Mouse (Mus musculus) inflammation-experienced regulatory T-cells (primary cell): ENCODE results near the gene Trex1. TPM values are rescaled to one million over a fixed set of nuclear protein-coding genes. Genes with fewer than 3 reads are reported as not detected.

ENCODE experiments used
- polyA plus RNA-seq, 2 experiments: library from polyadenylated mRNA; unstranded; fragments of 100-300 nt; shearing (Covaris generic); gene quantifications; one replicate each; pipeline ENCODE4 v1.2.1; 2017

Gene Trex1
- polyA plus RNA-seq, result 100 to 1,000 TPM in 1 of 2 experiments, 10 to 100 TPM in 1; 75.8 to 103 TPM

DNA sequence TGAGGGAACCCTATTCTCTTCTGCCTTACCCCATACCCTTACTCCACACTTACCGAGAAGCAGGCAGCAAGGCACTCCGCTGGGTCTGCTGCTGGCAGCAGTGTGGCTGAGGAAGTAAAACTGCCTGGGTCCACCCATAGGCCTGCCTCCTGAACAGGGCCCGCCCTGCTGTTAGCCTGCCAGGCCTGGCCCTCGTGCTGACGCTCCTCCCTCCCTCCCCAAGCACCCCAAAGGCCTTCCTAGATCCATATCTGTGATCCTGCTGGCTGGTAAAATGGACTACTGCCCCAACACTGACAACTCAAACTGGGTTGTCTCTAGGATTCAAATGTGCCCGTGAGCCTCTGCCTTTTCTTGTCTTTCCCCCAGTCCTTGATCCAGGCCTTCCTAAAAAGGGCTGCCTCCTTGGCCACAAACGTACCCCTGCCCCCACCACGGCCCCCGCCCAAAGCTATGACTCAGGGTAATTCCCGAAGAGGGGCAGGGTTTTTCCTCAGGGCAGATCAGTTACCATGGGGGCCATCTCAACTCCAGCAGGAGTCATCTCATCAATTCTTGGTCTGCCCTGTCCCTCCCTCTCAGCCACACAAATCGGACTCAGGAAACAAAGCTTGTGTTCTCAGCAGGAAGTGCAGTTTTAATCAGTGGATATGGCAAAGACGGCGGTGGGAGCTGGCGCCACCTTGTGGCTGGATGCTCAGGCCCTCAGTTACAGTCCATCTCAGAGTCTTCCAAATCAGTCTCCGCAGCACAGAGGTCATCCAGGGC is at the start of gene Trex1:
Gene Trex1, minus strand, starts transcription at position 599 of the 768 bp plus-strand sequence.

DNA sequence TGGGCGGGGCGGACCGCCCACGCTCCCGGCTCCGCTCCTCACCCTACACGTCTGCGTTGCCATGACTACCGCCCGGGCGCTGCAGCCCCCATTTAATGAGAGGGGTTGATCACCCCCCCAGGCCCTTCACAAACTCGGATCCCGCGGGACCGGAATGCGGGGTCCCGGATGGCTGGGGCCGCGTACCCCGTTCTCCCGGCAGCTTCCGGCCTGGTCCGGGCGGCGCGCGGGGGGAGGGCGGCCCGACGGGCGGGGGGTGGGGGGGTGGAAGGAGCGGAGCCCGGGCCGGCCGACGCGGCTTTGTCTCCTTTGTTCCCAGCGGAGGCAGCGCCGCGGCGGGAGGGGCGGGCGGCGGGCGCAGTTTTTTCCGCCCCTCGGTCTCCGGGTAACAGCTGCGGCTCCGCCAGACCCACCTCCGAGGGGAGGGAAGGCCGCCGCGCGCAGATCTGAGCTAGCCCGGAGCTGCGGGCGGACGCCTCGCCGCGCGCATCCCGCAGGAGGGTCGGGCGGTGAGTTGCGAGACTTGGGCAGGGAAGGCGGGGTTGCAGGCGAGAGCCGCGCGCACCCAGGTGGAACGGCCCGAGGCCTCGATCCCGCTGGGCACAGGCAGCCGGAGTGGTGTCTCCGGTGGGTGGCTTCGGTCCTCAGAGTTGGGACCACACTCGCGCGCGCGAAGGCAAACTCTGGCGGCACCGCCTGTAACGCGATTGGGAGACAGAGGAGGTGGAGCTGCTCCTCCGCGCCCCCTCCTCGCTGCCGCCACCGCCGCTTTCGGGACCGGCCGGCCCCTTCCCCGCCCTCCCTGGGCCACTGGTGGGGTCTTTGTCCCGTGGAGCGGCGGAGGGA is 35.8 kb upstream of the Trex1 start, which contains the start of gene Plxnb1:
Gene Plxnb1, plus strand, starts transcription at position 253 of the 846 bp plus-strand sequence.

DNA sequence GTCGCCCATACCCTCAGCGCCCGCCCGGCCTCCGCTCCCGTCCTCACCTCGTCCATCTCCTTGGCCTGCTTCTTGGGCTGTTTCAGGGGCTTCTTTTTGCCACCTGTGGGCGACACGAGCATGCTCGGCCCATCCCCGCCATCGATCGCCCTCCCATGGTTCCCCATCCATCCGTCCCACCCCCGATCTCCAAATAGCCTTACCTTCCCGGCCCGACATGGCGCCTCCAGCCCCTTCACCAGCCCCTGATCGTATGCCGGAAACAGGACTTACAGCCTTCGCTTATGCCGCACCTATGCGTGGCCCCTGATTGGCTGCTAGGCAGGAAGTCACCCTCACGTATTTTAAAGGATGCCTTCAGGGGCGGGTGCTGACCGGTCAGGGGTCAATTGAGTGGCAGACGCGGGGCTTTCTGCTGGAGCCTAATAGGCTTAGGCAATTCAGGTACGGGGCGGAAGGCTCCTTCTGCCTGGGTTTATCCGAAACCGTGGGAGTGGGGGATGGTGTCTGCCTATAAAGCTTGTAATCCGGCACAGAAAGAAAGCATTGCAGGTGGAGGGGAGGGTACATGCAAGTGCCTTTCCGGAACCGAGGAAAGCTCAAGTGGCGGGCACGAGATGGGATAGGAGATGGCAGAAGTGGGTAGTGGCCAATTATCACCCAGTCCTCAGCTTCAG is 22.7 kb upstream of the Trex1 start, which contains the start of the genes Ccdc51 and Tma7:
Gene Ccdc51, plus strand, starts transcription at position 370 of the 677 bp plus-strand sequence.
Gene Tma7, minus strand, starts transcription at position 464 of the 677 bp plus-strand sequence.

DNA sequence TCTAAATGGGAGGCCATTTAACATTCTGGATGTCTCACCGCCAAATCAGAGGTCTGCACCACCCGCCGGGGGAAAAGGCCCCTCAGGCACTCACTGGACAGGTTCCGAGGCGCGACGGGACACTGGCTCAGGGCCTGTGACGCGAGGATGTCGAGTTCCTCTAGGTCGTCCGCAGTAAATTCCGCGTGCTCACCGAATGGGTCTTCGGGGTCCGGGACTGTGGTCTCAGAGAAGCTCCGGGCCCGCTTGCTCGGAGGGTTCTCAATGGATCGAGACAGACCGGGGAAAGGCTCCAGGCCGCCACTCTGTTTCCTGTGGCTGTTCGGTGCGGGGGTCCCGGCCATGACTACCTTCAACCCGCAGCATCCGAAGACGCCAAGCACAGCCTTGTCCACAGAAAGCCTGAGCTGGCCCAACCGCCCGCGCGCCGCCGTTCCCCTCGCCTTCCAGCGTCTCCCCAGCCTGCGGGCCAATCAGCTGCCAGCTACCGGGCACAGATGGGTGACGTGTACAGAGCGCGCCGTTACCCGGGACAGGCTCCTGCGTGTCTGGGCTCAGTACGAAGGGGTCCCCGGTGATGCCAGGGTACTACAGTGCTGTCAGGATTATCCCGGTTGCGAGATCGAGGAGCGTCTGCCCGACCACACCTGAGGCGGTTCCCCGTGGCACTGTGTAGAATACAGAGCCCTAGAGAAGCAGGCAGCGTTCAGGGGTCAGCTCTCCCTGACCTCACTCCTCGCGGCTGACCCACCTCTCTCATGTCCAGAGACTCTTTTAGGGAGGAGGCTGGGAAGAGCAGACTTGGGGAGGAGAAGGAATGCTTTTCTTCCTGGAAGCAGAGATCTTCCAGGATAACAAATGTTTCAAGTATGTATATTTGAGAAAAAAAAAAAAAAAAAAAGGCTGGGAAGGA is 14.4 kb upstream of the Trex1 start, which contains the start of gene Atrip:
Gene Atrip, minus strand, starts transcription at position 464 of the 913 bp plus-strand sequence.

DNA sequence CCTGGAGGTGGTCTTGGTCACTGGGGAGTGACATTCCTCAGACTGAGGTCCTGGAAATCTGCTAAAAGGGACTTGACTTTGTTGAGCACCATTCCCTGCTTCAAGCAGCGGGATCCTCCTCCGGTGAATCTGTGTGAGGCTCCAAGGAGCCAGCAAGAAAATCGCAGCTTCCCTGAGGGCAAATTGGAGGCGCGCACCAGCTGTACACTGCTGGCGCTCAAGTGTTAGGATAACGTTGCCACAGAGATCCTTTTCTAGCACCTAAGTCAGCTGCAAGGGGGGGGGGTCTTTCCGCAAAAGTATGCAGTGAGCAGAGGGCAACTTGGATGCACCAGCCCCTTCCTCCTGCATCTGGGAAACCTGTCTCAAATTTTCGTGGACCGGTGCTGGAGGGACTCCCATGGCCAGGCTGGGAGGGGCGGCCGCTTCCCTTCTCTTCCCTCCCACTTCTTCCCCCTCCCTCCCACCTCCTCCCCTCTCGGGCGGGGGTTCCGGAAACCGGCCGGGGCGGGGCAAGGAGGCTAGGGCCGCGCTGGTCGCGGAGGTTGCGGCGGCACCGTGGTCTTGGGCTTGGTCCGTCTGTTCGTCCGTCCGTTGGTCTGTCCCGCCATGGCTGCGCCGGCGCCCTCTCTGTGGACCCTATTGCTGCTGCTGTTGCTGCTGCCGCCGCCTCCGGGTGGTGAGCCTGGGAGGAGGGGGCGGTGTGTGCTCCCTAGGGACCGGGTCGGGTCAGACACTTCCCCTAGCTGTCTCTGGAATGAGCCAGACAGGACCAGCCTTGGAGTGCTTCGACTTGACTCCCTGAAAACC is 21.2 kb downstream of the Trex1 start, which contains the start of gene Shisa5:
Gene Shisa5, plus strand, starts transcription at position 480 of the 810 bp plus-strand sequence.

Other genes starting within 250 kb of the Trex1 start
- gene Celsr3, start 233.4 kb downstream of the Trex1 start, polyA plus RNA-seq, result under 1 TPM; 0.04 to 0.64 TPM
- gene Slc26a6, start 206.5 kb downstream of the Trex1 start, polyA plus RNA-seq, result 10 to 100 TPM; 14.3 to 22.6 TPM
- gene Tmem89, start 145.1 kb downstream of the Trex1 start, polyA plus RNA-seq, result not detected
- gene Uqcrc1, start 123.1 kb downstream of the Trex1 start, polyA plus RNA-seq, result 100 to 1,000 TPM; 280 to 352 TPM
- 1 to 10 TPM in 1 of 2 experiments, under 1 TPM in 1; 0.57 to 5.2 TPM for gene Col7a1, start 106.1 kb downstream of the Trex1 start, polyA plus RNA-seq
- gene Ucn2, start 73.7 kb downstream of the Trex1 start, polyA plus RNA-seq, result not detected
- 1 to 10 TPM; 5.4 to 8.1 TPM for gene Pfkfb4, start 68.0 kb downstream of the Trex1 start, polyA plus RNA-seq
- 1,000 to 10,000 TPM; 3,949 to 4,230 TPM for gene Shisa5, start 21.2 kb downstream of the Trex1 start, polyA plus RNA-seq
- 10 to 100 TPM; 20.3 to 33.3 TPM for gene Atrip, start 14.4 kb upstream of the Trex1 start, polyA plus RNA-seq
- 10 to 100 TPM; 14.1 to 15.8 TPM for gene Ccdc51, start 22.8 kb upstream of the Trex1 start, polyA plus RNA-seq
- 100 to 1,000 TPM; 511 TPM for gene Tma7, start 22.9 kb upstream of the Trex1 start, polyA plus RNA-seq
- gene Plxnb1, start 35.7 kb upstream of the Trex1 start, polyA plus RNA-seq, result 1 to 10 TPM; 4.4 to 5.4 TPM
- under 1 TPM; 0.40 to 0.59 TPM for gene Fbxw21, start 102.3 kb upstream of the Trex1 start, polyA plus RNA-seq
- under 1 TPM in 1 of 2 experiments, not detected in 1; 0.18 TPM for gene Fbxw13, start 136.2 kb upstream of the Trex1 start, polyA plus RNA-seq
- gene Fbxw20, start 175.0 kb upstream of the Trex1 start, polyA plus RNA-seq, result 1 to 10 TPM in 1 of 2 experiments, not detected in 1; 1.1 TPM
- gene Fbxw14, start 227.9 kb upstream of the Trex1 start, polyA plus RNA-seq, result under 1 TPM; 0.55 to 0.81 TPM